Mouse (Mus musculus) left cerebral cortex, postnatal 36 days (tissue): Measurements from ENCODE around the gene Nom1. TPM values are rescaled to one million over a fixed set of nuclear protein-coding genes. Genes with fewer than 3 reads are reported as not detected.
"Not testable (repeated sequence)": the region's sequence is repeated elsewhere in the genome, so short reads cannot be mapped to it uniquely, and the experiment has no call there.

Experiments
- DNase-seq, 2 experiments: peaks; one replicate each; pipeline ENCODE4 v3.0.0; 2021 to 2022; ENCODE audit warnings: low spot score in 2 of 2, mixed read lengths in 1 of 2
- intact Hi-C: fragments of 180-260 bp; cut with DNase I; formaldehyde crosslinking; loops from one replicate; pipeline ENCODE4 v1.15.1; 2025
- total RNA-seq, 2 experiments: library from RNA; stranded (reverse); gene quantifications; 2 replicates each; pipeline ENCODE4 v1.2.3; 2021

Gene Nom1
- total RNA-seq = 10 to 100 TPM; 20.7 to 21.4 TPM

- intact Hi-C loops = loop anchor here (10.0 kb wide), 1 partner anchor 130 kb away; the partner anchor contains the start of gene Ube3c
These were observed at the start of gene Nom1 for GRCm38 (mm10) chr5:29434228-29434871. TSS of gene Nom1 (plus strand) at chr5:29434664.

GRCm38 (mm10) chr5:29387591-29387990, 46.9 kb upstream of the Nom1 start:
- DNase-seq = no peak
- intact Hi-C loops = loop anchor here (10.0 kb wide), 1 partner anchor 177 kb away; the partner anchor contains the start of gene Ube3c

More at GRCm38 (mm10) chr5:29434228-29434871, at the start of gene Nom1:
- DNase-seq = peak; percentile 90 to 92

- intact Hi-C loops = loop anchor here (10.0 kb wide), 1 partner anchor 176 kb away; the partner anchor contains the start of gene Ube3c
- no peak for DNase-seq
These were observed 46.1 kb upstream of the Nom1 start for GRCm38 (mm10) chr5:29388181-29388943.

GRCm38 (mm10) chr5:29388944-29389765, 45.3 kb upstream of the Nom1 start:
- intact Hi-C loops = loop anchor here (10.0 kb wide), 1 partner anchor 176 kb away; the partner anchor contains the start of gene Ube3c
- DNase-seq = peak; percentile 35 to 59

GRCm38 (mm10) chr5:29398427-29398826, 36.0 kb upstream of the Nom1 start:
- no peak for DNase-seq
- intact Hi-C loops = no loop called here

- DNase-seq = no peak
- intact Hi-C loops = no loop called here
These were observed 23.6 kb upstream of the Nom1 start for GRCm38 (mm10) chr5:29410854-29411253.

- intact Hi-C loops = no loop called here
- DNase-seq = no peak
These were observed 21.4 kb upstream of the Nom1 start for GRCm38 (mm10) chr5:29413041-29413440.

GRCm38 (mm10) chr5:29423330-29423729, 11.1 kb upstream of the Nom1 start:
- DNase-seq, intact Hi-C loops: not testable (repeated sequence)

GRCm38 (mm10) chr5:29434872-29435358, 451 bp downstream of the Nom1 start:
- intact Hi-C loops = loop anchor here (10.0 kb wide), 1 partner anchor 130 kb away; the partner anchor contains the start of gene Ube3c
- no peak for DNase-seq

- DNase-seq = no peak
These were observed 1.0 kb downstream of the Nom1 start for GRCm38 (mm10) chr5:29435491-29435890.

GRCm38 (mm10) chr5:29436728-29437127, 2.3 kb downstream of the Nom1 start:
- intact Hi-C loops = loop anchor here (10.0 kb wide), 1 partner anchor 128 kb away; the partner anchor contains the start of gene Ube3c
- not testable (repeated sequence) for DNase-seq

More at GRCm38 (mm10) chr5:29435491-29435890, 1.0 kb downstream of the Nom1 start:
- intact Hi-C loops = loop anchor here (10.0 kb wide), 1 partner anchor 129 kb away; the partner anchor contains the start of gene Ube3c

GRCm38 (mm10) chr5:29445275-29445674, 10.8 kb downstream of the Nom1 start:
- intact Hi-C loops = no loop called here
- no peak for DNase-seq

- DNase-seq = no peak
- intact Hi-C loops = no loop called here
These were observed 17.9 kb downstream of the Nom1 start for GRCm38 (mm10) chr5:29452352-29452751.

GRCm38 (mm10) chr5:29456895-29457656, 22.6 kb downstream of the Nom1 start:
- intact Hi-C loops = no loop called here

GRCm38 (mm10) chr5:29462943-29463686, 28.7 kb downstream of the Nom1 start:
- no peak for DNase-seq
- intact Hi-C loops = no loop called here

More at GRCm38 (mm10) chr5:29456895-29457656, 22.6 kb downstream of the Nom1 start:
- DNase-seq = no peak

- DNase-seq = no peak
These were observed 33.3 kb downstream of the Nom1 start for GRCm38 (mm10) chr5:29467489-29468350.

More at GRCm38 (mm10) chr5:29467489-29468350, 33.3 kb downstream of the Nom1 start:
- intact Hi-C loops = no loop called here
